Mouse (Mus musculus) adrenal gland, postnatal 4 days (tissue): ENCODE results near the gene Gm7324. TPM values are rescaled to one million over a fixed set of nuclear protein-coding genes. Genes with fewer than 3 reads are reported as not detected.
"Not testable (repeated sequence)": the region's sequence is repeated elsewhere in the genome, so short reads cannot be mapped to it uniquely, and the experiment has no call there.

Source experiments
- DNase-seq, 2 experiments: peaks; one replicate each; pipeline ENCODE4 v3.0.0; 2021 to 2022; ENCODE audit warnings: low spot score in 2 of 2, mixed read lengths in 2 of 2
- long read RNA-seq, 2 experiments: library from polyadenylated mRNA; stranded (forward); transcript quantifications; one replicate each; pipeline ENCODE4 v2.0.0; 2021
- total RNA-seq, 2 experiments: library from RNA; stranded (reverse); gene quantifications; 2 replicates each; pipeline ENCODE4 v1.2.3; 2021

The Gm7324 gene
- total RNA-seq: 1 to 10 TPM; 1.2 to 1.5 TPM
- long read RNA-seq, experiment 1: 0 reads
- long read RNA-seq, experiment 2, partial matches to known transcripts: 0 of 1 reads
- long read RNA-seq, experiment 2, other reads (novel, unspliced or antisense): 0 of 1 reads

DNA sequence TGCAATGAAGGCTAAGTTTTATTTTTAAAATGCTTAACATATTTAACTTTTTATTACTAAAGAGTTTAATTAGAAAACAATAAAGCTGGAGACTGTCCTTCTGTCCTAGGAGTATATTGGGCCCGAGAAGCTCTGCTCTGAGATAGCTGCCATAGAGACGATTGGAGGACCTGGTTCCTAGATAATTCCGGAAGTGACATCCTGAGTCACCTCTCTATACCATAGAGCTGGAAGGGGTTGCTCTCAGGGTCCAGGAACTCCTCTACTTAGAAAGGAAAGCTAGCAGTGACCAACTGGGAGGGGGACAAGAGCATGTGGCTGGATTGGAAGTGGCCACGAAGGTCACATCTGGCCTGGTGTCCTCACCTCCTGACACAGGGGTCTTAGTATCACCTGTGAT is at the start of gene Gm7324:
Gm7324 (plus strand) TSS at position 208 of the 400 bp plus-strand sequence.
- not testable (repeated sequence) for DNase-seq

DNA sequence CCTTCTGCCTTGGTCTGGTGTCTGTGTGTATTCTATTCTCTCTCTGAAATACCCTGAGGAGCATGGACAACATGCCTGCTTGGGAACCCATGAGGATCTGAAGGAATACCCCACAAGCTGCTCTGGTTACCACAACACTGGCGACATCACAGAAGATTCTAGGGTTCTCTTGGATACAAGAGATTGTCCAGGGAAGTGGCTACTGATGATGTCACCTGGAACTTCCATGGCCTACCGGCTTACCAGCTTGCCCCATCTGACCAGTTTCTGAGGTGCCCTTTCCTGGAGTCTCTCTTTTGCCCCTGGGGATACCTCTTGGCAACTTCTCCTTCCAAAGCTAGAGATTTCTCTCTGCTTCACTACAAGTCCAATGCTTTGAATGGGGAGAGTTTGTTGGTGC is 20.5 kb upstream of the Gm7324 start, which contains the start of gene Gm8165:
Gm8165 (minus strand) TSS at position 101 of the 400 bp plus-strand sequence.
- DNase-seq: not testable (repeated sequence)

DNA sequence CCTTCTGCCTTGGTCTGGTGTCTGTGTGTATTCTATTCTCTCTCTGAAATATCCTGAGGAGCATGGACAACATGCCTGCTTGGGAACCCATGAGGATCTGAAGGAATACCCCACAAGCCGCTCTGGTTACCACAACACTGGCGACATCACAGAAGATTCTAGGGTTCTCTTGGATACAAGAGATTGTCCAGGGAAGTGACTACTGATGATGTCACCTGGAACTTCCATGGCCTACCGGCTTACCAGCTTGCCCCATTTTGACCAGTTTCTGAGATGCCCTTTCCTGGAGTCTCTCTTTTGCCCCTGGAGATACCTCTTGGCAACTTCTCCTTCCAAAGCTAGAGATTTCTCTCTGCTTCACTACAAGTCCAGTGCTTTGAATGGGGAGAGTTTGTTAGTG is 29.8 kb downstream of the Gm7324 start, which contains the start of gene Gm16506:
Gm16506 (minus strand) TSS at position 101 of the 400 bp plus-strand sequence.
- DNase-seq: not testable (repeated sequence)

GRCm38 (mm10) chr14:43747566-43747965 is 49.9 kb downstream of the Gm7324 start, which contains the start of gene Gm6526:
Gene Gm6526 (plus strand): TSS chr14:43747866.
- not testable (repeated sequence) for DNase-seq

Other genes starting within 250 kb of the Gm7324 start
- not detected for gene Gm5799, start 154.3 kb upstream of the Gm7324 start, total RNA-seq
- not detected for gene Gm17654, start 118.7 kb upstream of the Gm7324 start, total RNA-seq
- gene Gm10375, start 89.8 kb upstream of the Gm7324 start, total RNA-seq: not detected
- gene Gm8165, start 20.6 kb upstream of the Gm7324 start, total RNA-seq: not detected
- gene Gm16506, start 29.7 kb downstream of the Gm7324 start, total RNA-seq: not detected
- not detected for gene Gm6526, start 50.0 kb downstream of the Gm7324 start, total RNA-seq
- not detected for gene Gm8180, start 86.9 kb downstream of the Gm7324 start, total RNA-seq
- 1 to 10 TPM in 1 of 2 experiments, under 1 TPM in 1; 0.59 to 2.0 TPM for gene Ear1, start 177.7 kb downstream of the Gm7324 start, total RNA-seq
- gene Ear10, start 225.7 kb downstream of the Gm7324 start, total RNA-seq: not detected
- 10 to 100 TPM; 10.0 to 10.8 TPM for gene Gm8113, start 227.6 kb downstream of the Gm7324 start, total RNA-seq